In the genomic region with DNA sequence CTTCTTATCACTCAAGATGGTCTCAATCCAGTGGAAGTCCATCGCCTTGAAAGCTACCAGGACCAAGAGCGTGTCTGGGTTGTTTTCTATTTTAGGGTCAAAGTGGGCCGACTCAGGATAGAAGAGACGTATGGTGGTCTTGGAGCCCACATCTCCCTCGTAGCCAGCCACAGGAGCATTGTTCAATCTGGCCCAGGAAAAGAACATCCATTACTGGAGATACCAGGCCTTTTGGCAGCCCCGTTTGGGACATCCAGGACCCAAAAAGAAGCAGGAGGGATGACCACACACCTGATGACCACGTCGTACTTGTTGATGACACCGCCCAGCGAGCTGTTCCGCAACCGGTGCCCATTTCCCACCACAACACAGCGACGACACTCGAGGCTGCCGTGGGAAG, we compare ENCODE assay signal across 12 mouse cellular contexts.
DNase-seq lines count a peak whose midpoint lies in the region.
"Had no signal": no experiment of that assay in that cellular context is flagged by ENCODE, and none has a peak within 500 bp of the region (broad histone marks: within the 10 kb centered on the region; RNA-seq: fewer than 3 reads in every experiment).

No protein-coding gene starts in this region.

- DNase-seq in adrenal gland, adult 2 months, result peak; percentile 0
- DNase-seq in adrenal gland, postnatal 10 days, result no peak
- DNase-seq in heart, adult 11 months, result peak; percentile 89
- DNase-seq in heart, postnatal 4 days, result no peak
- peak; percentile 1 for DNase-seq in lung, postnatal 10 days
- DNase-seq in lung, postnatal 25 days (ENCODE audit: low spot score), result no peak
- DNase-seq in urinary bladder, postnatal 14 days (ENCODE audit: low spot score), result peak; percentile 2
- DNase-seq in urinary bladder, postnatal 36 days (ENCODE audit: low spot score in 2 of 2), result no peak
- DNase-seq: gastrocnemius, postnatal 36 days; lung, adult 18-20 months; lung, postnatal 14 days; right cerebral cortex, postnatal 4 days had no signal

Comparison
In these comparisons a context has a peak if more than half of its experiments do, and no peak if none do; other contexts are left out.
1. DNase-seq: peak in adrenal gland, adult 2 months (single experiment), heart, adult 11 months (single experiment), lung, postnatal 10 days (single experiment) and urinary bladder, postnatal 14 days (single experiment); none in adrenal gland, postnatal 10 days (single experiment), heart, postnatal 4 days (single experiment), lung, postnatal 25 days (single experiment) and urinary bladder, postnatal 36 days (0 of 2).